Mouse (Mus musculus) midbrain, postnatal 0 days (tissue): ENCODE results near the gene Abcb8. TPM values are rescaled to one million over a fixed set of nuclear protein-coding genes. Genes with fewer than 3 reads are reported as not detected.

ENCODE experiments used
- ATAC-seq: fragments of 200-750 bp; cut with Nextera tagmentation; 2 replicates; pipeline ENCODE4 v1.8.0; 2017; ENCODE audit warnings: moderate number of reproducible peaks, mild to moderate bottlenecking, moderate TSS enrichment, moderate library complexity; ENCODE audit not compliant: low FRiP score
- DNase-seq: peaks from one replicate; pipeline ENCODE4 v3.0.0-alpha.2; 2015; ENCODE audit warnings: low spot score
- H3K27ac ChIP-seq: fragments of 300-500 bp; sonication (generic); 2 replicates; pipeline ENCODE4 v1.5.1; 2014; ENCODE audit warnings: low read depth, mild to moderate bottlenecking, low read length, mixed read lengths
- H3K27me3 ChIP-seq: fragments of 300-500 bp; sonication (generic); 2 replicates; pipeline ENCODE4 v1.6.1; 2014; ENCODE audit warnings: low read length, control low read depth, mixed read lengths; ENCODE audit not compliant: insufficient read depth
- H3K36me3 ChIP-seq: fragments of 300-500 bp; sonication (generic); 2 replicates; pipeline ENCODE4 v1.6.1; 2014; ENCODE audit warnings: low read length, control low read depth, mixed read lengths; ENCODE audit not compliant: insufficient read depth
- H3K4me1 ChIP-seq: fragments of 300-500 bp; sonication (generic); 2 replicates; pipeline ENCODE4 v1.6.1; 2014; ENCODE audit warnings: mild to moderate bottlenecking, control low read depth, antibody characterized with exemption, low read length, mixed read lengths; ENCODE audit not compliant: insufficient read depth
- H3K4me2 ChIP-seq: fragments of 300-500 bp; sonication (generic); 2 replicates; pipeline ENCODE4 v1.6.1; 2014; ENCODE audit warnings: low read depth, mild to moderate bottlenecking, low read length, mixed read lengths; ENCODE audit not compliant: poor library complexity, severe bottlenecking
- H3K4me3 ChIP-seq: fragments of 300-500 bp; sonication (generic); 2 replicates; pipeline ENCODE4 v1.5.1; 2014; ENCODE audit warnings: low read depth, mild to moderate bottlenecking, low read length, moderate library complexity
- H3K9ac ChIP-seq: fragments of 300-500 bp; sonication (generic); replicated peaks from 2 replicates; pipeline ENCODE4 v1.6.1; 2014; ENCODE audit warnings: mild to moderate bottlenecking, low read length, moderate library complexity, mixed read lengths; ENCODE audit not compliant: poor library complexity, severe bottlenecking
- H3K9me3 ChIP-seq: fragments of 300-500 bp; sonication (generic); 2 replicates; pipeline ENCODE4 v1.6.1; 2016; ENCODE audit warnings: low read length, control low read depth
- CTCF ChIP-seq: IDR thresholded peaks from 2 replicates; pipeline ENCODE4 v1.5.1; 2016; ENCODE audit warnings: antibody characterized with exemption, mild to moderate bottlenecking
- WGBS: fragments of 180-500 bp; shearing (Covaris S2); extraction: QIAGEN DNeasy Blood & Tissue Kit; methylation state at CpG from one replicate; pipeline ENCODE4 v1.1.7; 2014; 5-methylcytosine and 5-hydroxymethylcytosine counted together
- polyA plus RNA-seq: library from polyadenylated mRNA; unstranded; fragments of >200 nt; fragmentation: Nextera tagmentation; extraction: Ambion mirVana; gene quantifications from 2 replicates; pipeline ENCODE4 v1.2.1, GENCODE M21; 2015
- total RNA-seq: library from RNA; depleted of rRNA; stranded (reverse); fragments of >200 nt; gene quantifications from 2 replicates; pipeline ENCODE4 v1.2.3, GENCODE M21; 2014

Abcb8 gene
- total and polyA plus RNA-seq, 2 experiments from 2014 or later = 42.4 to 71.7 TPM

DNA sequence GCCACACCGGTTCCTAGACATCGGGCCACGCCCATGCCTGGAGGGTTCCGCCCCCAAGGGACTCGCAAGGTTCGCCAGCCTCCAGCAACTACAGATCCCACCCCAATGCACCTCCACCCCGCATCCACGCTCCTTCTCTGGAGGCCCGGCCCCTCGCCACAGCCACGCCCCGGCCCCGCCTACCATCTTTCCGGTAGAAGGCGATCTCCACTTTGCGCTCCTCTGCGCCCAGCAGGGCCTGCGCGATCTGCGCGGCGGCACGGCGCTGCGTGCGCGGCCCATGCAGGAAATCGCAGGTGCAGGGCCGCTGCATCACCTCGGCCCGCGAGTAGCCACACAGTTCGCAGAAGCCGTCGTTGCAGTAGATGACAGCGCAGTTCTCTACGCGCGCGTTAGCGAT lies 45.3 kb upstream of the Abcb8 start:
- WGBS = 1% methylated on average over 32 of the region's 41 CpGs
- peaks cover 4% of the 10 kb centered on the region; the same call in 1 of the 2 replicates for H3K36me3 ChIP-seq
- H3K27me3 ChIP-seq = no peaks in the 10 kb centered on the region
- H3K4me2 ChIP-seq = peak overlapping the region; percentile 99
- peak overlapping the region; percentile 73 for H3K9ac ChIP-seq
- ATAC-seq (peak; percentile 12; the same call in 1 of the 2 replicates), DNase-seq (peak; percentile 50)
- no peaks in the 10 kb centered on the region for H3K9me3 ChIP-seq
- H3K27ac ChIP-seq = peak overlapping the region; percentile 55; the same call in 1 of the 2 replicates
- H3K4me1 ChIP-seq = peaks cover 41% of the 10 kb centered on the region
- TF ChIP-seq CTCF = peak; percentile 4; the same call in 1 of the 2 replicates
- peak overlapping the region; percentile 53 for H3K4me3 ChIP-seq

- peaks cover 40% of the 10 kb centered on the region for H3K4me1 ChIP-seq
- H3K9ac ChIP-seq = peak overlapping the region; percentile 73
- peak overlapping the region; percentile 99 for H3K4me2 ChIP-seq
- ATAC-seq (no peak), DNase-seq (peak; percentile 34)
- peak overlapping the region; percentile 55; the same call in 1 of the 2 replicates for H3K27ac ChIP-seq
- no peaks in the 10 kb centered on the region for H3K9me3 ChIP-seq
- TF ChIP-seq CTCF = no peak
- peak overlapping the region; percentile 53 for H3K4me3 ChIP-seq
- H3K27me3 ChIP-seq = no peaks in the 10 kb centered on the region
- 0% methylated on average over 21 of the region's 30 CpGs for WGBS
- peaks cover 4% of the 10 kb centered on the region; the same call in 1 of the 2 replicates for H3K36me3 ChIP-seq
Observed at GRCm38 (mm10) chr5:24348546-24348945, 44.9 kb upstream of the Abcb8 start.

DNA sequence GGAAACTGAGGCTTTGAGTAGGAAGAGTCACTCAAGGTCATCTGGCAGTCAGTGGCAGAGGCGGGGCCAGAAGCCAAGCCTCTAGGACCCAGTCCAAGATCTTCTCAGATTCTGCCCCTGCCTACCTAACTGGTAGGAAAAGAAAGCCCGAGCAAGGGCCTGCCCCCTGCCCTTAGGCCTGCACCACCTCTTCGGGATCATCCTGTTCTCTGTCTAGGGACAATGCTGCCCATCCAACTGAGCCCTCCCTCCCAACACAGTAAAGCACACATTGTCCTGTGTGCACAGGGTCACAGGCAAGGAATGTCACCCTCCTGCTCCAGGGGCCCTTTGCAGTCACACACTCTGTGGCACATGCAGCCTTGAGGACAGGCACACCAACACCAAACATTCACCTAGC lies 43.4 kb upstream of the Abcb8 start:
- H3K27me3 ChIP-seq = no peaks in the 10 kb centered on the region
- no peaks in the 10 kb centered on the region for H3K9me3 ChIP-seq
- H3K4me3 ChIP-seq = peak overlapping the region; percentile 88
- H3K36me3 ChIP-seq = peaks cover 4% of the 10 kb centered on the region; the same call in 1 of the 2 replicates
- no peak overlapping the region for H3K27ac ChIP-seq
- H3K4me1 ChIP-seq = peaks cover 25% of the 10 kb centered on the region
- H3K9ac ChIP-seq = no peak overlapping the region; the same call in 1 of the 2 replicates
- no peak for ATAC-seq
- no peak for TF ChIP-seq CTCF
- 51% methylated on average over 3 of the region's 3 CpGs for WGBS
- peak overlapping the region; percentile 78 for H3K4me2 ChIP-seq
- DNase-seq = no peak

GRCm38 (mm10) chr5:24350531-24351250 lies 42.8 kb upstream of the Abcb8 start:
- TF ChIP-seq CTCF = peak; percentile 5; the same call in 1 of the 2 replicates
- Histone ChIP-seq H3K4me3 (peak overlapping the region; percentile 88), H3K36me3 (peaks cover 4% of the 10 kb centered on the region; the same call in 1 of the 2 replicates), H3K27me3 (no peaks in the 10 kb centered on the region), H3K4me1 (peaks cover 25% of the 10 kb centered on the region), H3K4me2 (peak overlapping the region; percentile 78), H3K9me3 (no peaks in the 10 kb centered on the region), H3K27ac (peak overlapping the region; percentile 86; the same call in 1 of the 2 replicates), H3K9ac (peak overlapping the region; percentile 81)
- ATAC-seq (no peak), DNase-seq (no peak)
- WGBS = 44% methylated on average over 10 of the region's 15 CpGs

DNA sequence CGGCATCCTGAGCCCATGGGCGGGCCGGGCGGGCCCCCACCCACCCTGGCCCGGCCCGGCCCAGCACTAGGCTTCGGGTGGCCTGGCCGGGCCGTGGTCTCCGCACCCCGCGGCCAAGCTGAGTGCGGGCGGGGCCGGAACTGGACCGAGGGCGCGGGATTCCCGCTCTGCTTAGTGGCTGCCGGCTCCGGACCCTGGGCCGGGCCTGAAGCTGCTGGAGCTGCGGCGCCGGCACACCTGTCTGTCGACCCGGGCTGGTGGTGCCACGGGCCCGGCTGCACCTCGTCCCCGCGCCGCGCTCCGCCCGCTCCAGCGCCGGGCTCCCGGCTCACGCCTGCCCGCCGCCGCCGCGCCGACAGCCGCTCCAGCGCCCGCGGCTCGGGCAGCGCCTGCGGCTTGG lies 42.2 kb upstream of the Abcb8 start, which contains the start of gene Kcnh2:
TSS of gene Kcnh2 (minus strand) at position 327 of the 400 bp plus-strand sequence.
- ATAC-seq (no peak; the same call in 1 of the 2 replicates), DNase-seq (no peak)
- under 1% methylated on average over 24 of the region's 53 CpGs for WGBS
- no peaks in the 10 kb centered on the region; the same call in 1 of the 2 replicates for H3K36me3 ChIP-seq
- H3K4me2 ChIP-seq = peak within 1 kb of the TSS; percentile 78
- H3K9me3 ChIP-seq = no peaks in the 10 kb centered on the region
- peak within 1 kb of the TSS; percentile 81 for H3K9ac ChIP-seq
- peak within 1 kb of the TSS; percentile 86 for H3K27ac ChIP-seq
- no peak for TF ChIP-seq CTCF
- no peaks in the 10 kb centered on the region for H3K27me3 ChIP-seq
- H3K4me3 ChIP-seq = peak within 1 kb of the TSS; percentile 88
- peaks cover 25% of the 10 kb centered on the region for H3K4me1 ChIP-seq

DNA sequence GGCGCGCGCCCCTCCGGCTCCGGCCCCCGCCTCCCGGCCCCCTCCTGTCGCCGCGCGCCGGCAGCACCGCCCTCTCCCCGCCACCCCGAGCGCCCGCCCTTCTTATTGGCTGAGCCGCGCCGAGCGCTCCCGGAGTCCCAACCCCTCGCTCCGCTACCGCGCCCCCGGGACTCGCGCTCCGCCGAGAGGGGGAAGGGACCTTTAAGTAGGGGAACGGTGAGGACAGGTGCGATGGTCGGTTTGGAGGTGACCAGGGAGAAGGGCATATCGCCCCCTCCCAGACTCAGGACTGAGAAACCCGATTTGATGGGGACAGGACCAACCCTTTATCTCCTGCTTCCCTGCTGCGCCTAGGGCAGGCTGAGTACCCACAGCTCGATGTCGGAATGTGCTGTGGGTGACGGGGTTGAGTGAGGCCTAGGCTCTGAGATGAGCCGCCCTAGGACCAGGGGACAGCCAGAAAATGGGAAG lies 41.7 kb upstream of the Abcb8 start:
- H3K4me3 ChIP-seq = peak overlapping the region; percentile 88
- peak overlapping the region; percentile 78 for H3K4me2 ChIP-seq
- TF ChIP-seq CTCF = no peak; the same call in 1 of the 2 replicates
- H3K27me3 ChIP-seq = no peaks in the 10 kb centered on the region
- ATAC-seq (peak; percentile 90), DNase-seq (peak; percentile 92)
- WGBS = under 1% methylated on average over 25 of the region's 41 CpGs
- no peaks in the 10 kb centered on the region for H3K9me3 ChIP-seq
- peak overlapping the region; percentile 81 for H3K9ac ChIP-seq
- no peaks in the 10 kb centered on the region for H3K36me3 ChIP-seq
- H3K4me1 ChIP-seq = peaks cover 25% of the 10 kb centered on the region
- H3K27ac ChIP-seq = peak overlapping the region; percentile 86
